In the genomic region with DNA sequence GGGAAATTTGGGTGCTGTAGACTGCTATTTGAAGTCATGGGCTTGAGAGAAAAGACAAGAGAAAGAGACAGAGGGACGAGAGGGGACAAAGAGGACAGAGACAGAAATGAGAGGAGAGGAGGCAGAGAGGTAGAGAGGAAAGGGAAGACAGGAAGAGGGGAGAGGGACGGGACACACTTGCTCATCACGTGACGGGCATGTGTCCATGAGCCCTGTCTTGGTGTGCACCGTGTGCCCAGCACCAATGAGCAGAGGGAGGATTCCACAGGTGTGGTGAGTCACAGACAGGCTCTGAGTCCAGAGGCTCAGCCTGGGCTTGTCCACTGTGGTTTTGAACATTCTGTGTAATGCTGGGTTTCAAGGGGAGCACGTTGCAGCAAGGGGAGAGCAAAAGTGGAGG, we compare ENCODE assay signal across 1 mouse cellular context.
TF ChIP-seq lines count a peak whose summit lies in the region.

No protein-coding gene starts in this region.

TF ChIP-seq in MEL, 35 proteins besides CTCF, POLR2A, EP300 and RAD21 (continued from another document):
- TF ChIP-seq USF1 (IDR thresholded peaks at IDR 0.05; ENCODE audit: low read depth, low read length): peak; percentile 46; the same call in 1 of the 2 replicates
TF ChIP-seq in MEL: peak in this region for 1.
